Mouse (Mus musculus) limb, embryonic 12.5 days (tissue): ENCODE results near the gene Asic1. TPM values are rescaled to one million over a fixed set of nuclear protein-coding genes. Genes with fewer than 3 reads are reported as not detected.
"Not testable (repeated sequence)": the region's sequence is repeated elsewhere in the genome, so short reads cannot be mapped to it uniquely, and the experiment has no call there.

Source experiments
- ATAC-seq: fragments of 200-750 bp; cut with Nextera tagmentation; 2 replicates; pipeline ENCODE4 v1.8.0; 2017; ENCODE audit warnings: low read depth, moderate TSS enrichment; ENCODE audit not compliant: insufficient number of reproducible peaks, insufficient read depth, low FRiP score, low TSS enrichment
- H3K27ac ChIP-seq: fragments of 300-500 bp; sonication (generic); 2 replicates; pipeline ENCODE4 v1.5.1; 2016; ENCODE audit warnings: mild to moderate bottlenecking, moderate library complexity
- H3K27me3 ChIP-seq: fragments of 300-500 bp; sonication (generic); 2 replicates; pipeline ENCODE4 v1.6.1; 2016; ENCODE audit warnings: mild to moderate bottlenecking, moderate library complexity
- H3K36me3 ChIP-seq: fragments of 300-500 bp; sonication (generic); 2 replicates; pipeline ENCODE4 v1.6.1; 2016; ENCODE audit warnings: mild to moderate bottlenecking, moderate library complexity
- H3K4me1 ChIP-seq: fragments of 300-500 bp; sonication (generic); replicated peaks from 2 replicates; pipeline ENCODE4 v1.6.1; 2016
- H3K4me2 ChIP-seq: fragments of 300-500 bp; sonication (generic); 2 replicates; pipeline ENCODE4 v1.6.1; 2016; ENCODE audit warnings: mild to moderate bottlenecking, moderate library complexity
- H3K4me3 ChIP-seq: fragments of 300-500 bp; sonication (generic); replicated peaks from 2 replicates; pipeline ENCODE4 v1.5.1; 2016; ENCODE audit warnings: mild to moderate bottlenecking
- H3K9ac ChIP-seq: fragments of 300-500 bp; sonication (generic); replicated peaks from 2 replicates; pipeline ENCODE4 v1.6.1; 2016; ENCODE audit warnings: mild to moderate bottlenecking, moderate library complexity
- H3K9me3 ChIP-seq: fragments of 300-500 bp; sonication (generic); 2 replicates; pipeline ENCODE4 v1.6.1; 2016; ENCODE audit warnings: mild to moderate bottlenecking, moderate library complexity
- WGBS: fragments of 180-500 bp; shearing (Covaris S2); methylation state at CpG from one replicate; pipeline ENCODE4 v1.1.7; 2016; 5-methylcytosine and 5-hydroxymethylcytosine counted together
- polyA plus RNA-seq: library from polyadenylated mRNA; unstranded; fragments of >200 nt; fragmentation: Nextera tagmentation; extraction: Ambion mirVana; gene quantifications from 2 replicates; pipeline ENCODE4 v1.2.1, GENCODE M21; 2016

The Asic1 gene
- polyA plus RNA-seq, 1 experiment from 2014 or later = 1.6 TPM

GRCm38 (mm10) chr15:99723515-99724291 is 53.5 kb downstream of the Asic1 start:
- Histone ChIP-seq H3K9ac (no peak overlapping the region; the same call in 1 of the 2 replicates), H3K27ac (peak overlapping the region; percentile 69), H3K4me3 (no peak overlapping the region), H3K4me1 (peaks cover 27% of the 10 kb centered on the region), H3K36me3 (peaks cover 47% of the 10 kb centered on the region), H3K9me3 (peaks cover 2% of the 10 kb centered on the region; the same call in 1 of the 2 replicates), H3K4me2 (peak overlapping the region; percentile 80; the same call in 1 of the 2 replicates), H3K27me3 (no peaks in the 10 kb centered on the region)
- ATAC-seq = no peak
- 33% methylated on average over 11 of the region's 11 CpGs for WGBS

GRCm38 (mm10) chr15:99724292-99725021 is 54.3 kb downstream of the Asic1 start:
- peak overlapping the region; percentile 99 for H3K4me3 ChIP-seq
- 14% methylated on average over 16 of the region's 16 CpGs for WGBS
- H3K36me3 ChIP-seq = peaks cover 49% of the 10 kb centered on the region
- H3K9ac ChIP-seq = peak overlapping the region; percentile 48; the same call in 1 of the 2 replicates
- peak overlapping the region; percentile 69 for H3K27ac ChIP-seq
- H3K27me3 ChIP-seq = no peaks in the 10 kb centered on the region
- H3K4me2 ChIP-seq = peak overlapping the region; percentile 80
- ATAC-seq = no peak
- peaks cover 7% of the 10 kb centered on the region for H3K9me3 ChIP-seq
- peaks cover 27% of the 10 kb centered on the region for H3K4me1 ChIP-seq

- Histone ChIP-seq H3K4me3 (peak within 1 kb of the TSS; percentile 99), H3K27me3 (no peaks in the 10 kb centered on the region), H3K9me3 (peaks cover 7% of the 10 kb centered on the region), H3K9ac (peak within 1 kb of the TSS; percentile 94), H3K4me2 (peak within 1 kb of the TSS; percentile 80), H3K4me1 (peaks cover 27% of the 10 kb centered on the region), H3K36me3 (peaks cover 49% of the 10 kb centered on the region), H3K27ac (peak within 1 kb of the TSS; percentile 94)
- WGBS = under 1% methylated on average over 68 of the region's 68 CpGs
- peak; percentile 96 for ATAC-seq
Measured at GRCm38 (mm10) chr15:99725341-99726155, 55.4 kb downstream of the Asic1 start, which contains the start of gene Cox14. Cox14 (plus strand) TSS chr15:99725618.

GRCm38 (mm10) chr15:99726549-99726948 is 56.4 kb downstream of the Asic1 start:
- H3K4me2 ChIP-seq = peak overlapping the region; percentile 80
- H3K36me3 ChIP-seq = peaks cover 51% of the 10 kb centered on the region
- H3K27ac ChIP-seq = no peak overlapping the region
- peak overlapping the region; percentile 99 for H3K4me3 ChIP-seq
- peak overlapping the region; percentile 94 for H3K9ac ChIP-seq
- H3K27me3 ChIP-seq = no peaks in the 10 kb centered on the region
- 81% methylated on average over 2 of the region's 2 CpGs for WGBS
- peaks cover 27% of the 10 kb centered on the region for H3K4me1 ChIP-seq
- ATAC-seq = no peak
- H3K9me3 ChIP-seq = peaks cover 7% of the 10 kb centered on the region

- not testable (repeated sequence) for H3K27ac ChIP-seq, H3K9ac ChIP-seq, H3K4me3 ChIP-seq, H3K27me3 ChIP-seq, H3K9me3 ChIP-seq, ATAC-seq
- 94% methylated on average over 4 of the region's 5 CpGs for WGBS
- peaks cover 53% of the 10 kb centered on the region for H3K36me3 ChIP-seq
- H3K4me1 ChIP-seq = peaks cover 27% of the 10 kb centered on the region
- peak overlapping the region; percentile 80; the same call in 1 of the 2 replicates for H3K4me2 ChIP-seq
Measured at GRCm38 (mm10) chr15:99727039-99727438, 56.9 kb downstream of the Asic1 start.

- H3K9ac ChIP-seq = no peak overlapping the region
- no peak for ATAC-seq
- peaks cover 7% of the 10 kb centered on the region for H3K9me3 ChIP-seq
- peaks cover 27% of the 10 kb centered on the region for H3K4me1 ChIP-seq
- H3K27ac ChIP-seq = no peak overlapping the region
- H3K27me3 ChIP-seq = no peaks in the 10 kb centered on the region
- peaks cover 55% of the 10 kb centered on the region for H3K36me3 ChIP-seq
- H3K4me3 ChIP-seq = no peak overlapping the region
- 95% methylated on average over 12 of the region's 12 CpGs for WGBS
- no peak overlapping the region for H3K4me2 ChIP-seq
Measured at GRCm38 (mm10) chr15:99727525-99727924, 57.4 kb downstream of the Asic1 start.

GRCm38 (mm10) chr15:99728211-99728610 is 58.0 kb downstream of the Asic1 start:
- no peak overlapping the region for H3K9ac ChIP-seq
- no peak for ATAC-seq
- H3K27me3 ChIP-seq = no peaks in the 10 kb centered on the region
- no peak overlapping the region for H3K27ac ChIP-seq
- H3K36me3 ChIP-seq = peaks cover 55% of the 10 kb centered on the region
- WGBS = 93% methylated on average over 5 of the region's 5 CpGs
- no peak overlapping the region for H3K4me3 ChIP-seq
- peaks cover 7% of the 10 kb centered on the region for H3K9me3 ChIP-seq
- no peak overlapping the region for H3K4me2 ChIP-seq
- H3K4me1 ChIP-seq = peaks cover 25% of the 10 kb centered on the region

- peaks cover 7% of the 10 kb centered on the region for H3K9me3 ChIP-seq
- no peak overlapping the region for H3K4me2 ChIP-seq
- no peaks in the 10 kb centered on the region for H3K27me3 ChIP-seq
- no peak overlapping the region for H3K9ac ChIP-seq
- ATAC-seq = no peak
- peaks cover 15% of the 10 kb centered on the region for H3K4me1 ChIP-seq
- no peak overlapping the region for H3K4me3 ChIP-seq
- WGBS = 93% methylated on average over 3 of the region's 4 CpGs
- H3K27ac ChIP-seq = no peak overlapping the region
- H3K36me3 ChIP-seq = peaks cover 59% of the 10 kb centered on the region
Measured at GRCm38 (mm10) chr15:99729056-99729783, 59.1 kb downstream of the Asic1 start.

- H3K36me3 ChIP-seq = peaks cover 79% of the 10 kb centered on the region
- H3K27me3 ChIP-seq = no peaks in the 10 kb centered on the region
- ATAC-seq = no peak
- 98% methylated on average over 2 of the region's 2 CpGs for WGBS
- H3K9ac ChIP-seq = no peak overlapping the region
- H3K4me3 ChIP-seq = no peak overlapping the region
- H3K27ac ChIP-seq = no peak overlapping the region
- H3K4me1 ChIP-seq = peaks cover 5% of the 10 kb centered on the region; the same call in 1 of the 2 replicates
- no peak overlapping the region for H3K4me2 ChIP-seq
- peaks cover 7% of the 10 kb centered on the region for H3K9me3 ChIP-seq
Measured at GRCm38 (mm10) chr15:99731167-99731566, 61.0 kb downstream of the Asic1 start.

- Histone ChIP-seq H3K27ac (no peak overlapping the region), H3K36me3 (peaks cover 84% of the 10 kb centered on the region), H3K9me3 (peaks cover 7% of the 10 kb centered on the region), H3K4me1 (peaks cover 1% of the 10 kb centered on the region; the same call in 1 of the 2 replicates), H3K9ac (no peak overlapping the region), H3K4me2 (no peak overlapping the region), H3K4me3 (no peak overlapping the region), H3K27me3 (no peaks in the 10 kb centered on the region)
- ATAC-seq = no peak
- WGBS = 89% methylated on average over 3 of the region's 3 CpGs
Measured at GRCm38 (mm10) chr15:99731678-99732077, 61.5 kb downstream of the Asic1 start.
